Mouse (Mus musculus) CH12.LX (cell line): ENCODE results near the gene Dgkd. TPM values are rescaled to one million over a fixed set of nuclear protein-coding genes. Genes with fewer than 3 reads are reported as not detected.

Experiments
- DNase-seq: peaks from one replicate; pipeline ENCODE4 v3.0.0-alpha.2; 2013; ENCODE audit errors: extremely low read depth
- H3K27ac ChIP-seq: 2 replicates; pipeline ENCODE4 v1.5.1; 2012; ENCODE audit warnings: low read depth, mild to moderate bottlenecking, control low read depth, moderate library complexity; ENCODE audit not compliant: insufficient read depth
- H3K27me3 ChIP-seq: replicated peaks from 2 replicates; pipeline ENCODE3; 2012; ENCODE audit warnings: inconsistent platforms
- H3K36me3 ChIP-seq, 2 experiments: replicated peaks in 1 of 2; 2 replicates each; pipeline versions ENCODE3 to v1.6.1; 2012; ENCODE audit warnings: inconsistent platforms in 1 of 2, low read length in 1 of 2, mild to moderate bottlenecking in 1 of 2, mixed read lengths in 1 of 2, moderate library complexity in 1 of 2; ENCODE audit not compliant: control insufficient read depth in 1 of 2, insufficient read depth in 1 of 2
- H3K4me1 ChIP-seq, 2 experiments: 2 replicates each; pipeline ENCODE4 v1.6.1; 2012; ENCODE audit warnings: inconsistent platforms in 1 of 2, moderate library complexity in 1 of 2; ENCODE audit not compliant: insufficient read depth in 2 of 2, control insufficient read depth in 1 of 2
- H3K4me2 ChIP-seq: 2 replicates; pipeline ENCODE4 v1.6.1; 2012; ENCODE audit warnings: low read depth, mild to moderate bottlenecking, control low read depth; ENCODE audit not compliant: poor library complexity, insufficient read depth, severe bottlenecking
- H3K4me3 ChIP-seq, 3 experiments: fragments of 150-350 bp in 1 of 3; sonication (generic) in 1 of 3; replicated peaks in 1 of 3; 2 replicates each; pipeline versions ENCODE3 to v1.5.1; 2011 to 2012; ENCODE audit warnings: low read depth in 2 of 3, low read length in 2 of 3, mild to moderate bottlenecking in 2 of 3, moderate library complexity in 2 of 3, control low read depth in 1 of 3, improper control_type of control experiment in 1 of 3, inconsistent platforms in 1 of 3, mixed read lengths in 1 of 3; ENCODE audit not compliant: poor library complexity in 1 of 3
- H3K79me2 ChIP-seq: replicated peaks from 2 replicates; pipeline ENCODE4 v1.6.1; 2012; ENCODE audit warnings: mild to moderate bottlenecking, moderate library complexity; ENCODE audit not compliant: control insufficient read depth, poor library complexity, insufficient read depth, severe bottlenecking; ENCODE audit errors: extremely low read depth
- H3K9ac ChIP-seq: 2 replicates; pipeline ENCODE4 v1.6.1; 2012; ENCODE audit warnings: low read depth, mild to moderate bottlenecking, control low read depth, moderate library complexity; ENCODE audit not compliant: insufficient read depth
- H3K9me3 ChIP-seq: replicated peaks from 2 replicates; pipeline ENCODE3; 2012; ENCODE audit warnings: low read length, inconsistent platforms, mixed read lengths
- CHD2 ChIP-seq: IDR thresholded peaks from 2 replicates; pipeline ENCODE4 v1.6.1; 2011; ENCODE audit warnings: low read length, improper control_type of control experiment
- CTCF ChIP-seq, 2 experiments: IDR thresholded peaks in 1 of 2; conservative IDR thresholded peaks in 1 of 2; 2 replicates each; pipeline ENCODE4 v1.5.1; 2011 to 2012; ENCODE audit warnings: low read depth in 2 of 2, low read length in 2 of 2, improper control_type of control experiment in 1 of 2, inconsistent platforms in 1 of 2, mild to moderate bottlenecking in 1 of 2, moderate library complexity in 1 of 2
- GABPA ChIP-seq: IDR thresholded peaks from 2 replicates; pipeline ENCODE4 v1.6.1; 2012; ENCODE audit warnings: low read depth, low read length, improper control_type of control experiment, inconsistent platforms; ENCODE audit not compliant: insufficient replicate concordance
- HCFC1 ChIP-seq: IDR thresholded peaks from 2 replicates; pipeline ENCODE4 v1.6.1; 2012; ENCODE audit warnings: low read depth, mild to moderate bottlenecking, inconsistent platforms, low read length, improper control_type of control experiment
- JUND ChIP-seq: conservative IDR thresholded peaks from 2 replicates; pipeline ENCODE4 v1.6.1; 2011; ENCODE audit warnings: low read depth, low read length, improper control_type of control experiment
- MAFK ChIP-seq: IDR thresholded peaks from 2 replicates; pipeline ENCODE4 v1.6.1; 2011; ENCODE audit warnings: low read length, improper control_type of control experiment; ENCODE audit not compliant: insufficient replicate concordance
- MAX ChIP-seq: IDR thresholded peaks from 2 replicates; pipeline ENCODE4 v1.6.1; 2011; ENCODE audit warnings: low read length, improper control_type of control experiment
- MYC ChIP-seq: IDR thresholded peaks from 2 replicates; pipeline ENCODE4 v1.6.1; 2011; ENCODE audit warnings: low read depth, mild to moderate bottlenecking, improper control_type of control experiment, low read length
- NELFE ChIP-seq: IDR thresholded peaks from 2 replicates; pipeline ENCODE4 v1.6.1; 2011; ENCODE audit warnings: low read depth, low read length, improper control_type of control experiment
- NRF1 ChIP-seq: IDR thresholded peaks from 2 replicates; pipeline ENCODE4 v1.6.1; 2014; ENCODE audit warnings: low read depth, mild to moderate bottlenecking, inconsistent platforms, low read length, improper control_type of control experiment, moderate library complexity
- PAX5 ChIP-seq: IDR thresholded peaks from 2 replicates; pipeline ENCODE4 v1.6.1; 2012; ENCODE audit warnings: low read length, inconsistent platforms, mixed read lengths
- RAD21 ChIP-seq: IDR thresholded peaks from 2 replicates; pipeline ENCODE4 v1.6.1; 2011; ENCODE audit warnings: low read depth, mild to moderate bottlenecking, low read length, improper control_type of control experiment, moderate library complexity
- RCOR1 ChIP-seq: conservative IDR thresholded peaks from 2 replicates; pipeline ENCODE4 v1.6.1; 2012; ENCODE audit warnings: low read depth, mild to moderate bottlenecking, inconsistent platforms, low read length, improper control_type of control experiment
- SIN3A ChIP-seq: IDR thresholded peaks from 2 replicates; pipeline ENCODE4 v1.6.1; 2012; ENCODE audit warnings: low read length, improper control_type of control experiment, inconsistent platforms
- SMC3 ChIP-seq: IDR thresholded peaks from 2 replicates; pipeline ENCODE4 v1.6.1; 2011; ENCODE audit warnings: low read depth, low read length, improper control_type of control experiment
- TBP ChIP-seq: conservative IDR thresholded peaks from 2 replicates; pipeline ENCODE4 v1.6.1; 2011; ENCODE audit warnings: low read depth, low read length, improper control_type of control experiment
- TCF12 ChIP-seq: IDR thresholded peaks from 2 replicates; pipeline ENCODE4 v1.6.1; 2014; ENCODE audit warnings: low read depth, mild to moderate bottlenecking, inconsistent platforms, low read length, improper control_type of control experiment
- USF2 ChIP-seq: conservative IDR thresholded peaks from 2 replicates; pipeline ENCODE4 v1.6.1; 2011; ENCODE audit warnings: low read depth, low read length, improper control_type of control experiment
- ZKSCAN1 ChIP-seq: IDR thresholded peaks from 2 replicates; pipeline ENCODE4 v1.6.1; 2012; ENCODE audit warnings: low read depth, inconsistent platforms, low read length, improper control_type of control experiment, borderline replicate concordance
- ZMIZ1 ChIP-seq: IDR thresholded peaks from 2 replicates; pipeline ENCODE4 v1.6.1; 2012; ENCODE audit warnings: low read depth, mild to moderate bottlenecking, inconsistent platforms, low read length, improper control_type of control experiment
- ZNF384 ChIP-seq: IDR thresholded peaks from 2 replicates; pipeline ENCODE4 v1.6.1; 2012; ENCODE audit warnings: low read depth, low read length, improper control_type of control experiment, inconsistent platforms
- dilution Hi-C: fragments of 300-500 bp; cut with MboI; formaldehyde crosslinking; loops from 2 replicates; pipeline ENCODE4 v1.14.3; 2020; ENCODE audit warnings: low sequenced_read_pairs; ENCODE audit not compliant: extremely low pct_unique_long_range_greater_than_20kb, extremely low pct_ligation_motif_present
- in situ Hi-C: fragments of 300-500 bp; cut with MboI; formaldehyde crosslinking; loops from 3 replicates; pipeline ENCODE4 v1.14.3; 2019; ENCODE audit warnings: low sequenced_read_pairs, low pct_ligation_motif_present, low pct_unique_long_range_greater_than_20kb, mixed read lengths
- polyA plus RNA-seq: library from polyadenylated mRNA; unstranded; fragments of >175 nt; gene quantifications from 2 replicates; pipeline ENCODE4 v1.2.1, GENCODE M21; 2012; ENCODE audit warnings: low read depth; ENCODE audit not compliant: insufficient read length
- total RNA-seq, 2 experiments: library from RNA; depleted of rRNA; stranded (reverse); fragments of 300-350 nt in 1 of 2; fragments of >200 nt in 1 of 2; gene quantifications; 2 replicates each; pipeline ENCODE4 v1.2.3; 2012 to 2014

Dgkd gene
- total and polyA plus RNA-seq, 3 experiments, result 57.5 to 89.9 (median 73.8) TPM

- Histone ChIP-seq H3K9ac (no peak overlapping the region), H3K79me2 (no peaks in the 10 kb centered on the region), H3K9me3 (no peaks in the 10 kb centered on the region), H3K36me3 (peaks cover 82 to 98% of the 10 kb centered on the region in 2 experiments), H3K27me3 (no peaks in the 10 kb centered on the region), H3K4me2 (no peak overlapping the region), H3K27ac (no peak overlapping the region), H3K4me3 (no peak overlapping the region), H3K4me1 (peaks cover 0 to 22% of the 10 kb centered on the region in 2 experiments; a peak in 1 of 4 replicates)
- in situ Hi-C loops, result no loop called here
- dilution Hi-C loops, result no loop called here
- TF ChIP-seq ZMIZ1 (no peak), HCFC1 (no peak), ZNF384 (no peak), MYC (no peak), JUND (no peak), SMC3 (no peak), CTCF (conservative IDR thresholded peaks at IDR 0.05 in 1 of 2, IDR thresholded peaks at IDR 0.05 in 1 of 2; ENCODE audit: low read depth in 2 of 2, low read length in 2 of 2) (no peak), MAFK (no peak), GABPA (no peak), RCOR1 (no peak), CHD2 (no peak)
- DNase-seq, result no peak
Measured at GRCm38 (mm10) chr1:87935546-87935945, 82.5 kb downstream of the Dgkd start.

- Histone ChIP-seq H3K79me2 (no peaks in the 10 kb centered on the region), H3K27ac (no peak overlapping the region), H3K9ac (no peak overlapping the region), H3K4me1 (peaks cover 0 to 18% of the 10 kb centered on the region in 2 experiments; a peak in 1 of 4 replicates), H3K4me3 (no peak overlapping the region), H3K27me3 (no peaks in the 10 kb centered on the region), H3K4me2 (no peak overlapping the region), H3K9me3 (no peaks in the 10 kb centered on the region)
- dilution Hi-C loops, result no loop called here
- in situ Hi-C loops, result no loop called here
- DNase-seq, result no peak
- TF ChIP-seq ZMIZ1 (no peak), RAD21 (no peak), MAX (no peak), CTCF (conservative IDR thresholded peaks at IDR 0.05 in 1 of 2, IDR thresholded peaks at IDR 0.05 in 1 of 2; ENCODE audit: low read depth in 2 of 2, low read length in 2 of 2) (no peak), RCOR1 (no peak), ZNF384 (no peak), ZKSCAN1 (no peak), SIN3A (no peak), USF2 (no peak), NELFE (no peak), CHD2 (no peak), TBP (no peak), PAX5 (no peak), MAFK (no peak), TCF12 (no peak), NRF1 (no peak), HCFC1 (no peak), GABPA (no peak)
- TF ChIP-seq, all 38 proteins: peak for 0
- peaks cover 85 to 98% of the 10 kb centered on the region in 2 experiments for H3K36me3 ChIP-seq
Measured at GRCm38 (mm10) chr1:87936075-87936474, 83.0 kb downstream of the Dgkd start.
